Mouse (Mus musculus) lung, adult 2 months (tissue): ENCODE results near the gene Itga3.

ENCODE experiments used
- CTCF ChIP-seq: fragments of 200-500 bp; IDR thresholded peaks from 2 replicates; pipeline ENCODE4 v1.5.1; 2011; ENCODE audit warnings: mild to moderate bottlenecking, low read length, control low read depth; ENCODE audit not compliant: insufficient read depth
- POLR2A ChIP-seq: fragments of 200-500 bp; IDR thresholded peaks from 2 replicates; pipeline ENCODE4 v1.6.1; 2011; ENCODE audit warnings: low read depth, mild to moderate bottlenecking, control low read depth, low read length, borderline replicate concordance; ENCODE audit errors: extremely low read depth

GRCm38 (mm10) chr11:95012075-95012474 lies 64.5 kb downstream of the Itga3 start:
- TF ChIP-seq POLR2A: no peak
- TF ChIP-seq CTCF: no peak
